Mouse (Mus musculus) lung, postnatal 0 days (tissue): ENCODE measurements at regions not wholly inside any gene's neighbourhood (a gene's known extent, or its start where the extent isn't known, plus 50 kb on each side); places are given as distances from the start of the nearest gene placed in this dataset.

Source experiments
- CTCF ChIP-seq: IDR thresholded peaks from 2 replicates; pipeline ENCODE4 v1.5.1; 2016; ENCODE audit warnings: antibody characterized with exemption, mild to moderate bottlenecking
- EP300 ChIP-seq: IDR thresholded peaks from 2 replicates; pipeline ENCODE4 v1.6.1; 2016; ENCODE audit warnings: antibody characterized with exemption, mild to moderate bottlenecking, control low read depth

DNA sequence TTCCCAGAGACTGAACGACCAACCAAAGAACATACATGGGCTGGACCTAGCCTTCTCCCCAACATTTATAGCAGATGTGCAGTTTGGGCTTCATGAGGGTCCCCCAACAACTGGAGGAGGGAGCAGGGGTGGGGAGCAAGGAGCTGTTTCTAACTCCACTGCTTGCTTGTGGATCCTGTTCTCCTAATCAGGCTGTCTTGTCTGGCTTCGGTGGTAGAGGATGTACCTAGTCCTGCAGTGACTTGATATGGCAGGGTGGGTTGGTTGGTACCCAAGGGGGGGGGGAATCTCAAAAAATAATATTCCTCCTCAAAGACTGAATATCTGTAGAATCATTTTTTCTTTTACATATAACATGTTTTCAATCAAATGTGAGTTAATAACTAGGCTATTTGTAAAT lies 168.3 kb upstream of the Jmjd1c start:
- TF ChIP-seq CTCF (no peak), EP300 (no peak)
